Mouse (Mus musculus) olfactory bulb, adult 2 months (tissue): ENCODE measurements around the gene Dbndd1.

Experiments used
- CTCF ChIP-seq: fragments of 200-500 bp; IDR thresholded peaks from 2 replicates; pipeline ENCODE4 v1.5.1; 2012; ENCODE audit warnings: low read depth, mild to moderate bottlenecking, low read length, moderate library complexity; ENCODE audit not compliant: insufficient read depth
- POLR2A ChIP-seq: fragments of 200-500 bp; IDR thresholded peaks from 2 replicates; pipeline ENCODE4 v1.6.1; 2012; ENCODE audit warnings: mild to moderate bottlenecking, low read depth, low read length, moderate library complexity; ENCODE audit not compliant: insufficient read depth

DNA sequence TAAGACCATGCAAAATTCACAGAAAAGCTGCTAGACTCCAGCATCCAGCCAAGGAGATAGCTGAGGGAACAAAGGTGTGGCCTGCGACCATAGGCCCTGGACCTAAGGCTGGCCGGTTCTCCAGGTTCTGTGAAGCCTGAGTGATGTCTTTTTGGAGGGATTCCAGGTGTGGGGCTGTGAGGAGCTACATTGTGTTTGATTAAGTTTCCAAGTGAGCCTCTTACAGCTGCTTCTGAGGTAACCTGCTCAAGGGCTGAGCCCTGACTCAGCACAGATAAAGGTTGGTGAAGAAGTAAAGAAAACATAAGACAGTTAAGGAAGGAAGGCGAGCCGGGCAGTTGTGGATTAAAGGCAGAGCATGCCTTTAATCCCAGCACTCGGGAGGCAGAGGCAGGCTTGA is 13.1 kb downstream of the Dbndd1 start:
- no peak for TF ChIP-seq POLR2A
- TF ChIP-seq CTCF, result no peak
